Mouse (Mus musculus) adrenal gland, postnatal 25 days (tissue): ENCODE data around the gene Rhox2e. TPM values are rescaled to one million over a fixed set of nuclear protein-coding genes. Genes with fewer than 3 reads are reported as not detected.
"Not testable (repeated sequence)": the region's sequence is repeated elsewhere in the genome, so short reads cannot be mapped to it uniquely, and the experiment has no call there.

Experiments used
- DNase-seq: peaks from one replicate; pipeline ENCODE4 v3.0.0; 2021; ENCODE audit warnings: mixed read lengths
- long read RNA-seq: library from polyadenylated mRNA; stranded (forward); transcript quantifications from one replicate; pipeline ENCODE4 v2.0.0, GENCODE M21; 2021
- total RNA-seq: library from RNA; stranded (reverse); gene quantifications from 2 replicates; pipeline ENCODE4 v1.2.3, GENCODE M21; 2021

Gene Rhox2e
- total RNA-seq = not detected in 2 replicates
- long read RNA-seq = 0 reads

- not testable (repeated sequence) for DNase-seq
Measured at GRCm38 (mm10) chrX:37530152-37530551, at the start of gene Rhox2e. Rhox2e (plus strand) TSS chrX:37530452.

- DNase-seq = not testable (repeated sequence)
Measured at GRCm38 (mm10) chrX:37514059-37514458, 16.2 kb upstream of the Rhox2e start, which contains the start of gene Rhox4d. Rhox4d (plus strand) TSS chrX:37514359.

GRCm38 (mm10) chrX:37541719-37542118 lies 11.5 kb downstream of the Rhox2e start, which contains the start of gene Rhox3e:
Rhox3e (plus strand) TSS chrX:37542019.
- DNase-seq = not testable (repeated sequence)

GRCm38 (mm10) chrX:37557112-37557511 lies 26.9 kb downstream of the Rhox2e start, which contains the start of gene Rhox4e:
Rhox4e (plus strand) TSS chrX:37557412.
- DNase-seq = not testable (repeated sequence)

GRCm38 (mm10) chrX:37571105-37571504 lies 40.9 kb downstream of the Rhox2e start, which contains the start of gene Rhox2f:
Rhox2f (plus strand) TSS chrX:37571405.
- DNase-seq = not testable (repeated sequence)

- not testable (repeated sequence) for DNase-seq
Measured at GRCm38 (mm10) chrX:37572638-37573037, 42.4 kb downstream of the Rhox2e start.

- not testable (repeated sequence) for DNase-seq
Measured at GRCm38 (mm10) chrX:37580692-37581091, 50.4 kb downstream of the Rhox2e start, which contains the start of gene Rhox3f. Rhox3f (plus strand) TSS chrX:37580992.

Other genes starting within 250 kb of the Rhox2e start
- not detected in 2 replicates for gene Rhox3a2, start 150.4 kb upstream of the Rhox2e start, total RNA-seq
- not detected in 2 replicates for gene Rhox4a2, start 139.6 kb upstream of the Rhox2e start, total RNA-seq
- gene Rhox2b, start 118.4 kb upstream of the Rhox2e start, total RNA-seq = not detected in 2 replicates
- gene Rhox4b, start 98.0 kb upstream of the Rhox2e start, total RNA-seq = not detected in 2 replicates
- not detected in 2 replicates for gene Rhox2c, start 76.8 kb upstream of the Rhox2e start, total RNA-seq
- gene Rhox3c, start 71.9 kb upstream of the Rhox2e start, total RNA-seq = not detected in 2 replicates
- not detected in 2 replicates for gene Rhox4c, start 50.1 kb upstream of the Rhox2e start, total RNA-seq
- gene Rhox2d, start 37.0 kb upstream of the Rhox2e start, total RNA-seq = not detected in 2 replicates
- not detected in 2 replicates for gene Rhox4d, start 16.1 kb upstream of the Rhox2e start, total RNA-seq
- gene Rhox3e, start 11.6 kb downstream of the Rhox2e start, total RNA-seq = not detected in 2 replicates
- not detected in 2 replicates for gene Rhox4e, start 27.0 kb downstream of the Rhox2e start, total RNA-seq
- gene Rhox2f, start 41.0 kb downstream of the Rhox2e start, total RNA-seq = not detected in 2 replicates
- not detected in 2 replicates for gene Rhox3f, start 50.5 kb downstream of the Rhox2e start, total RNA-seq
- gene Rhox4f, start 77.3 kb downstream of the Rhox2e start, total RNA-seq = not detected in 2 replicates
- gene Rhox3g, start 98.2 kb downstream of the Rhox2e start, total RNA-seq = not detected in 2 replicates
- gene Rhox2g, start 113.0 kb downstream of the Rhox2e start, total RNA-seq = not detected in 2 replicates
- not detected in 2 replicates for gene Rhox4g, start 120.9 kb downstream of the Rhox2e start, total RNA-seq
- gene Rhox3h, start 138.3 kb downstream of the Rhox2e start, total RNA-seq = not detected in 2 replicates
- gene Rhox2h, start 142.8 kb downstream of the Rhox2e start, total RNA-seq = not detected in 2 replicates